Mouse (Mus musculus) splenic B cell, adult 2 months (primary cell): ENCODE data around the gene Stat4.

Experiments
- DNase-seq: peaks from one replicate; pipeline ENCODE4 v3.0.0-alpha.2; 2011; ENCODE audit warnings: low read depth, low spot score
- H3K27me3 ChIP-seq: 2 replicates; pipeline ENCODE4 v1.6.1; 2012; ENCODE audit warnings: mild to moderate bottlenecking, low read length, moderate library complexity, mixed read lengths; ENCODE audit not compliant: control insufficient read depth, poor library complexity, insufficient read depth, severe bottlenecking
- H3K36me3 ChIP-seq: 2 replicates; pipeline ENCODE4 v1.6.1; 2012; ENCODE audit warnings: mild to moderate bottlenecking, low read length, moderate library complexity, mixed read lengths; ENCODE audit not compliant: control insufficient read depth, poor library complexity, insufficient read depth, severe bottlenecking

Gene Stat4

GRCm38 (mm10) chr1:52048711-52049110, 61.8 kb downstream of the Stat4 start:
- peaks cover 6% of the 10 kb centered on the region; the same call in 1 of the 2 replicates for H3K36me3 ChIP-seq
- H3K27me3 ChIP-seq = no peaks in the 10 kb centered on the region
- DNase-seq = no peak

DNA sequence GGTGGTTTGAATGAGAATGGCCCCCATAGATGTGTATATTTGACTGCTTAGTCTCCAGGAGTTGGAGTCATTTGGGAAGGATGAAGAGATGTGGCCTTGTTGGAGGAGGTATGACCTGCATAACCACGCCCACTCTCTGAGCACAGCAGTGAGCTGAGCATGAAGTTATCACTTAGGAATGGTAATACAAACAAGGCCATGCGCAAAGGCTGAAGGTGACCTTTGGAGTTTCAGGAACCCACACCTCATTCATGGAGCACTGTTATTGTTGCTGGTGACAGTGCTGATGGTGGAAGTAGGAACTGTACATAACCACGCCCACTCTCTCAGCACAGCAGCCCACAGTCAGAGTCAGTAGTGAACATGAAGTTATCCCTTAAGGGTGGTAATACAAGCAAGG, 62.9 kb downstream of the Stat4 start:
- no peaks in the 10 kb centered on the region for H3K27me3 ChIP-seq
- DNase-seq = no peak

GRCm38 (mm10) chr1:52051542-52051941, 64.6 kb downstream of the Stat4 start:
- Histone ChIP-seq H3K36me3 (peaks cover 6% of the 10 kb centered on the region; the same call in 1 of the 2 replicates), H3K27me3 (no peaks in the 10 kb centered on the region)
- no peak for DNase-seq

More for the DNA sequence above, 62.9 kb downstream of the Stat4 start:
- peaks cover 6% of the 10 kb centered on the region; the same call in 1 of the 2 replicates for H3K36me3 ChIP-seq

DNA sequence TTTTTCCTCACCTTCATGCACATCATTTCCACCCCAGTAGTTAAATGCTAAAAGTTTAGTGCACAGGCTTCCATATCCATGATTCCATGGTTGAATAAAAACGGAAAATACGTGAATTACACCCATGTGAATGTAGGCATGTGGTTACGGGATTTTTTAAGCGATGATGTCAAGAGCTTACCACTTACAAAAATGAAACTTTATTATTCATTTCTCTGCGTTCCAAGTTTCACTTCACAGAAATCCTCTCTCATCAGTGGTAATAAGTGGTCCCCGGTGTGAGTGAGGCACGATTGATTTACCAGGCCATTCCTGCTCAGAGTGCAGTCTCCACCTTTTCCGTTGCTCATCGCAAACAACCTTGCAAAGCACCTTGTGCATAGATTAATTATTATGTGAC, 66.0 kb downstream of the Stat4 start:
- Histone ChIP-seq H3K27me3 (no peaks in the 10 kb centered on the region), H3K36me3 (peaks cover 3% of the 10 kb centered on the region; the same call in 1 of the 2 replicates)
- DNase-seq = no peak

DNA sequence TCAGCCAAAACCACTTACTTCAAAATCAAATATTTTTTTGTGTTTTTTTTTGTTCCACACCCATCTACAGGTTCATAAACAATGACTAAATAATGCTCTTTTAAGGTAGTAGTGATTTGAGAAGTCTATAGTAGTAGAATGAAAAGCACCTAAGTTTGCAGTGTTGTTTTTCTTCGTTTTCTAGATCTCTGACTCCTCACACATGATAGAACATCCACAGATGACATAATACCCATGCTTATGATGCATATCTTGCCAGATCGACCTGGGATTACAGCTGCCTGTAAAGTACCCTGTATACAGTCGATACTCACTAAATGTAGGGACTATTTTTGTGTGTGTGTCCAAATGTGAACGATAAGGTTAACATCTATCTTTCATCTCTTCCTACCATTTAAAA, 69.0 kb downstream of the Stat4 start:
- DNase-seq = no peak
- H3K27me3 ChIP-seq = no peaks in the 10 kb centered on the region
- H3K36me3 ChIP-seq = peaks cover 3% of the 10 kb centered on the region; the same call in 1 of the 2 replicates

- no peaks in the 10 kb centered on the region for H3K27me3 ChIP-seq
- H3K36me3 ChIP-seq = no peaks in the 10 kb centered on the region
- no peak for DNase-seq
Observed at GRCm38 (mm10) chr1:52057153-52057552, 70.2 kb downstream of the Stat4 start.

DNA sequence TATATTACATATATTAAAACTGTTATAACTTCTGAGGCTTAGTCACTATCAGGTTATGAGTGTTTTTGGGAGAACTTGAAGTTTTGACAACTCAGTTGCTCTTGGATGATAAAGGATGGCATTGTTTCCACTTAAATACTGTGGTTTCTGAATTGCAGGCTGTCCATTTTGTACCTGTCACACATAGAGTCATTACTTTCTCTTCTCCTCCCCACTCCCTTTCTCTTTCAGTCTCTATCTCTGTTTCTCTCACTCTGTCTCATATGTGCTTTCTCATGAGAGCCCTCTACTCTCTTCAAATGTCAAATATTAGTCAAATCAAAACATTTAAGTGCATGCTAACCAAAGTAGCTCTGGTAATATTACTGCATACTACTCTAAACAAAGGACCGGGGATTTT, 79.3 kb downstream of the Stat4 start:
- Histone ChIP-seq H3K36me3 (peaks cover 10% of the 10 kb centered on the region), H3K27me3 (no peaks in the 10 kb centered on the region)
- DNase-seq = no peak

DNA sequence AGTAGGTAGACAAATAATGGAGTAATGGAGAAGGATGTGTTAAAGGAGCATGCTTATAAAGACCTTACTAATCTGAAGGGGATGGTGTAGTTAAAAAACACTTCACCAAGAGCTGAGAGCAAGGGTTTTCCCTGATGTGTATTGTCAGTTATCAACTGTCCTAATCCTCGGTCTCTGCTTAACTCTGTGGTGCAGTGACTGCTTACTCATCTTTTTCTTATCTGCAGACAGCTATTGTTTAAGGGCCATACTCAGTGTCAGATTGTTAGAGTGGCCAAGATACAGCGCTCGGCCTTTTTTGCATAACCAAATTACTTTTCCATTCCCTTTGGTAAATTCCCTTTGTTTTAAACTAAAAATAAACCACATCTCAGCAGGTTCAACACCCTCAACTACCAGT, 79.7 kb downstream of the Stat4 start:
- Histone ChIP-seq H3K36me3 (peaks cover 10% of the 10 kb centered on the region), H3K27me3 (no peaks in the 10 kb centered on the region)
- no peak for DNase-seq

GRCm38 (mm10) chr1:52079724-52080367, 92.9 kb downstream of the Stat4 start:
- DNase-seq = no peak
- Histone ChIP-seq H3K36me3 (peaks cover 17% of the 10 kb centered on the region), H3K27me3 (no peaks in the 10 kb centered on the region)

DNA sequence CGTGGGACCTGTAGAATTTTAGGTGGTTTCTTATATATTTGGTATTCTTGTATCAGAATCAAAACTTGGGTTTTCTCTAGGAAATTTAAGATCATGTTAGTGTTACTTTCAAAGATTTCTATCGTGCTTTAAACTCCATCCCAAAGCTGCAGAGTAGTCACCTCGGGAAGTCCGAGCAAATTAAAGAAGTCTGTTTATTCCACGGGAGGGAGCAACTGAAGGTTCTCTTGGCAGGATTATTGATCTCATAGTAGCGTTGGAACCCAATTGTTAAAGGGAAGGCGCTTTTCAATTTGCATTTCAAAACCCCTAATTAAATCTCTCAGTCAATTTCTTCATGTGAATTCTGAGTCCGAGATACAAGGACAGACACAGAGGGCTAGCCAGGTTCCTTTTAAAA, 93.4 kb downstream of the Stat4 start:
- no peak for DNase-seq
- Histone ChIP-seq H3K36me3 (peaks cover 17% of the 10 kb centered on the region), H3K27me3 (no peaks in the 10 kb centered on the region)

DNA sequence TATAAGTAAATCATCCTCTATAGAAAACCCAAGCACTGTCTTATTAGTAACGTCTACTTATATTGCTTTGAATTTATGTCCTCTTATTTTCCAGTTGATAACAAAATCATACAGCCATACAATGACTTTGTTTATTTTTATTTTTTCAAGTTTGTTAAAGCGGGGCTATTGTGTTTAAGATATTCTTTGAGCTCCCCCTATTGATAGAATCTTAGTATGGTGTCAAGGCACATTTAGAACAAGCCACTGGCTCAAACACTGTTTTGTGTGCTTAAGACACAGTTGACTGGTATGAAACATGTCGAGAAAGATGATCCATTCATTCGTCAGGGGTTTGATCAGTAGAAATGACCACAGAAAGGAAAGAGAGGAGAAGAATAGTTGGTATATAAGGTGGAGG, 99.3 kb downstream of the Stat4 start:
- Histone ChIP-seq H3K27me3 (no peaks in the 10 kb centered on the region), H3K36me3 (peaks cover 5% of the 10 kb centered on the region; the same call in 1 of the 2 replicates)
- peak; percentile 50 for DNase-seq

DNA sequence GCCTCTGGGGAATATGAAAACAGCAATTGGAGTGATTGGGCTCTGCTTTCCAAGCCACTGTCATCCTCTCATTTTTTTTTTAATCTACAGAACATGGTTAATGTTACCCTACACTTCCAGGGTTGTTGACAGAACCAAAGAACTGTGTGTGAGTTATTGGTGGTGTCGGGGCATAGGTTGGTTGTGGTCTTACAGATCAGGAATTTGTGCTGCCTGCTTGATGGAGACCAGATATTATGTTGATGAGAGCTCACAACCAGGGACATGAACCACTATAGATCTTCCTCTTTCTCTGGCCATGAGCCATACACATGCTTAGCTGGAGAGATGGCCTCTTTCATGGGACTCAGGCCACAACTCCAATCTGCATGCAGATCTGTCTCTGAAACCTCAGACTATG, 100.2 kb downstream of the Stat4 start:
- no peak for DNase-seq
- 0 out of 2 replicates have a peak, but pooled peaks cover 5% of the 10 kb centered on the region for H3K36me3 ChIP-seq
- no peaks in the 10 kb centered on the region for H3K27me3 ChIP-seq

- no peaks in the 10 kb centered on the region for H3K27me3 ChIP-seq
- no peak for DNase-seq
- H3K36me3 ChIP-seq = 0 out of 2 replicates have a peak, but pooled peaks cover 5% of the 10 kb centered on the region
Observed at GRCm38 (mm10) chr1:52088634-52089033, 101.7 kb downstream of the Stat4 start.

GRCm38 (mm10) chr1:52098618-52099232, 111.8 kb downstream of the Stat4 start:
- peak; percentile 77 for DNase-seq
- Histone ChIP-seq H3K36me3 (peaks cover 9% of the 10 kb centered on the region; the same call in 1 of the 2 replicates), H3K27me3 (no peaks in the 10 kb centered on the region)

- Histone ChIP-seq H3K36me3 (peaks cover 11% of the 10 kb centered on the region; the same call in 1 of the 2 replicates), H3K27me3 (no peaks in the 10 kb centered on the region)
- DNase-seq = peak; percentile 71
Observed at GRCm38 (mm10) chr1:52100496-52100895, 113.5 kb downstream of the Stat4 start.
